Mouse (Mus musculus) erythroblast, adult 5-6 weeks (primary cell): ENCODE results near the gene Mfsd14a. TPM values are rescaled to one million over a fixed set of nuclear protein-coding genes. Genes with fewer than 3 reads are reported as not detected.
"Not testable (repeated sequence)": the region's sequence is repeated elsewhere in the genome, so short reads cannot be mapped to it uniquely, and the experiment has no call there.

Source experiments
- ATAC-seq: replicated peaks from 2 replicates; pipeline ENCODE4 v1.8.0; 2016; ENCODE audit warnings: moderate number of reproducible peaks, mild to moderate bottlenecking, moderate TSS enrichment, inconsistent platforms; ENCODE audit not compliant: poor library complexity, low FRiP score, severe bottlenecking
- total RNA-seq, 2 experiments: library from RNA; stranded (forward) in 1 of 2; stranded (reverse) in 1 of 2; fragments of 150-400 nt in 1 of 2; fragments of 200-764, 138-1000 nt in 1 of 2; gene quantifications; 2 replicates each; pipeline versions ENCODE4 v1.2.3 to v1.2.4; 2015 to 2017; ENCODE audit warnings: low replicate concordance in 2 of 2

Mfsd14a gene
- total RNA-seq, 2 experiments from 2014 or later = 16.7 to 28.4 TPM

- ATAC-seq = not testable (repeated sequence)
These were observed 8.4 kb downstream of the Mfsd14a start for GRCm38 (mm10) chr3:116654051-116654450.

GRCm38 (mm10) chr3:116653278-116653945, 9.1 kb downstream of the Mfsd14a start:
- no peak for ATAC-seq

- no peak for ATAC-seq
These were observed 10.4 kb downstream of the Mfsd14a start for GRCm38 (mm10) chr3:116652033-116652446.

DNA sequence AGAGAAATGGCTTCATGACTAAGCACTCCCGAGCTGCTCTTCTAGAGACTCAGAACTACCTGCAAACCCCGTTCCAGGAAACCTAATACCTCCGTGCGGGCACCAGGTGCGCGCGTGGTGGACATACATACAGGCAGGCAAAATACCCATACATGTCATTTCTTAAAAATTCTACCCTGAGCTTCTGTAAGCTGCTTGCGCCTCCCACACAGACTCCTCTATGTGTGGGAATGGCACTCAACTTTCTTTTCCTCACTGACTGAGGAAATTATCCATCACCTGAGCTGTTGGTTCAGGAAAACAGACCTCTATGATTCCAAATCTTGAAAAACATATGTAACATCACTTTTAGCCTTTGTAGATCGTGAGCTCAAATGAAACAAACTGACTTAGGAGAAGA, 11.8 kb downstream of the Mfsd14a start:
- ATAC-seq = no peak

GRCm38 (mm10) chr3:116648805-116649204, 13.7 kb downstream of the Mfsd14a start:
- ATAC-seq = no peak

GRCm38 (mm10) chr3:116646387-116646786, 16.1 kb downstream of the Mfsd14a start:
- no peak for ATAC-seq

GRCm38 (mm10) chr3:116642373-116642772, 20.1 kb downstream of the Mfsd14a start:
- no peak for ATAC-seq

- ATAC-seq = no peak
These were observed 20.6 kb downstream of the Mfsd14a start for GRCm38 (mm10) chr3:116641811-116642371.

- 0 out of 2 replicates have a peak, but pooled peaks have one; percentile 62 for ATAC-seq
These were observed 22.5 kb downstream of the Mfsd14a start for GRCm38 (mm10) chr3:116640024-116640423.

- ATAC-seq = no peak
These were observed 23.9 kb downstream of the Mfsd14a start for GRCm38 (mm10) chr3:116638572-116638971.

DNA sequence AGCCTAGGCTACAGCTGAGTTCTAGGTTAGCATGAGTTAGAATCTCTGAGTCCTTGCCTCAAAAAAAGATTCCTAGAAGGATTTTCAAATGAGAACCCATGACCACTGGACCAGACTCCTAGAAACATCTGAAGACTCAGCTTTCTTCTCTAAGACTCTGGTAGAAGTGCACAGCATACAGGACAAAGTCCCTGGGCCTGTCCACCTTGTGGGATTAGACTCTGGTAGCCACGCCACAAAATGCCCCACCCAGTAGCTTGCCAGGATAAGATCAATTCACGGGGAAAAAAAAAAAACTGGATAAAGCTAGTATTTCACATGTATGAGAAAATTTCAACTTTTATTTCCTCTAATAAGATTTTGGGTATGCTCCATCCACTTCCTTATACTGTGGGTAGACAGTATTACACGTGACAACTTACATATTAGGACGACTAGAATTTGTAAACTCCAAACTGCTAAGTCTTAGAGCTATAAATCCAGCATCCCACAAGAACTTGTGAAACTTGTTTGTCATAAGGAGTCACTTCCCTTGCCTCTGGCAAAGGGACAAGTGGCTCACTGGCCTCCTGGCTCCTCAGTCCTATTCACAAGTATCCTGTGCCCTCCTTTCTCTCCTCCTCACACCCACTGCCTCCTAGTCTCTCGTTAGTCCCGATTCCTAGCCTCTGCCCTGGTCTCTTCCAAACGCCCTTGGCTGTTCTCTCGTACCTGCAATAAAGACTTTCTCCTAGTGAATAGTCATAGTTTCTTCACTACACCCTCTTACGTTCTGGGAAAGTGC, 24.6 kb downstream of the Mfsd14a start:
- no peak for ATAC-seq

DNA sequence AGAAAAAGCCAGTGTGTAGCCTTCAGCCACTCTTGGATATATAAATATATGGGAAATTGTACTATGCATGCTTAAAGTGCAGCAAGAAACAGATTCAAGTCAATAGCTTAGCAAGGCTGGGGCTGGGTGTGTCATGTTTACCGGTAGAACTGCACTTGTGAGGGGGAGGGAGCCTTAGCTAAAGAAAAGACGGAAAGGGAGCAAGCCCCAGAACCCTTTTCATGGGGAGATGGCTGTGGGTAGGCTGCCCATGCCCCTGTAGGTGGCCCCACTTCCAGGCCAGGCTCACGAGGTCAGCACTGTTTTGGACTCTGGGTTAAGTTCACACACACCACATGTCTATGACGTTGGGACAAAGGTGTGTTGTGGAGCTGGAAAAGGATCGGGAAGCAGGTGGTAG, 26.7 kb downstream of the Mfsd14a start:
- ATAC-seq = no peak

GRCm38 (mm10) chr3:116634853-116635252, 27.6 kb downstream of the Mfsd14a start:
- ATAC-seq = no peak

- no peak for ATAC-seq
These were observed 28.4 kb downstream of the Mfsd14a start for GRCm38 (mm10) chr3:116634091-116634490.

DNA sequence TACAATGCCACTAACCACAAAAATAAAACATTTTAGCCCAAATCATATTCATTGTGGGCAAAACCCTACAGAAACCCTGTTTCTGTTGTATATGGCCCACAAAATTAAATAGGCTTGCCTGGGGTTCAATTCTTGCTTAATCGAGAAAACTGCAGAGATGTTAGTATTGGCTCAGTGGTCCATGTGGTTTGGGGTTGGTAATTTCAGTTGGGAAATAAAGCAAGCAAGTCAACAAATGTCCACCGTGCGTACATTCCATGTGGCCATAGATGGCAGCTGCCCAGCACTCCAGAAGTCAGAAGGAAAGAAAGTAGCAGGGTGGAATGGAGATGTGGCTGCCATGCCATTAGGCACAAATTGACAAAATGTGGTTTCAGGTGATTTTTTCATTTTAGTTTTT, 29.5 kb downstream of the Mfsd14a start:
- no peak for ATAC-seq

DNA sequence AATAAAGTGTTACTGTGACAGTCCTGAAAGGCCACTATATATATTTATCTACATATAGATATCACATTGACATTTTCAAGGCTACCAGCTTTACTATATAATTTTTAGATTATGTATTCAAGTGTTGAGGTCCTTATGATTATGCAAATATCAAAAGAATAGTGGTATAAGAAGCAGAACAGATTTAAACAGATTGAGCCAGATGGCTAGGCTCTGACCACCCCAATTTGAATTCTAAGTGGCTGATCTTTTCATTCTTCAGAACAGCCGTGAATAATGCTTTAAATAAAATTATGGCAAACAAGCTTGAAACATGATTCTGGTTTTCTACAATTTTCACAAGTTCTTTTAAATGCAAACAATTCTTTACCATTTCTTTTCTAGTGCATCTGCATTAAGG, 31.0 kb downstream of the Mfsd14a start:
- ATAC-seq = no peak

GRCm38 (mm10) chr3:116622641-116623040, 39.8 kb downstream of the Mfsd14a start:
- ATAC-seq = no peak

DNA sequence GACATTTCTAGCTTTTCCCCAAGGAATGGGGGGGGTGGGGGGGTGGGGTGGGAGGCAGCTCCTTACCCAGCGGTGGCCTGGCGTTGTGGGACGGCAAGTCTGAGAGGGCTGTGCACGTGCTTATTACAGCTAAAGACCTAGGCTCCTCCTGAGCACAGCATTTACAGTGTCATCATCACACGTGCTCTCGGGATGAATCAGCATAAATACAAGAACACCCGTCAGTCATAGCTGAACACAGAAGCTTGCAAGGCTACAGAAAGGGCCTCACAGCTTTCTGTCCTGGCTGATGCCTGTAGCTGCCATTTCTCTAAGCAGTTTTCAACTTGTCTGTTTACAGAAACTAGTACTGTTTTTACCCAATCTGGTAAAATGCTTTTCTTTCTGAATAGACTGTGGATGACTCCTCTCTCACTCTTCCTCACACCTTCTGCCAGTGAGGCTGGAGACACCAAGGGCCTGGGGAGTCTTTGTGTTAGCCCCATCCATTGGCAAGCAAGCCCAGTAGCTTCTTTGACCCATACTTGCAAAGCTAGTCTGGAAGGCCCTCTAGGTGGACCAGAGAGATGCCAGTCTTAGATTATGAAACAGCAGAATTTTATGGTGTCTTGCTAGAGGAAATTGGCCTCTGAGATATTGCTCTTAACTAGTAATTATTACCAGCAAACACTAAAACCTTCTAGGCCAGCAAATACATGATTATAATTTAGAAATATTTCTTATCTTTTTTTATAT, 41.7 kb downstream of the Mfsd14a start:
- peak; percentile 97 for ATAC-seq

DNA sequence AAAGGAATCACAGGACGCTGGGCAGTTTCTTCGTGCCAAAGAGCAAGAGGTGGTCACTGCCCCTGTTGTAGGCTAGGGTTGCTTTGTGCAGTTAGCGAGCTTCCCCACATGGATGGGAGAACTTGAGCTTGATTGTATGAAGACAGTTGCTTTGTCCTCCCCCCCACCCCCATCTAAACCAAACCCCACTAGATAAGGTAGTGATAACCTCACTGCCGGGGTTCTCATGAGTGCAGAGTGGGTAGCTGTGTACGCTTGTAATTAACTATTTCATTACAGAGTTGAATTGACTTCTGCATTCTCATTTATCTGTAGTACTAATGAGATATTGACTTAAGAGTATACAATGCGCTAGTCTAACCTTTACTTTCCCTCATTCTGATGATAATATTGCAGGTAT, 43.6 kb downstream of the Mfsd14a start:
- ATAC-seq = no peak

GRCm38 (mm10) chr3:116615318-116616068, 47.0 kb downstream of the Mfsd14a start:
- ATAC-seq = no peak
